Mouse (Mus musculus) hindbrain, embryonic 16.5 days (tissue): ENCODE data around the gene Dnmt3l. TPM values are rescaled to one million over a fixed set of nuclear protein-coding genes. Genes with fewer than 3 reads are reported as not detected.
"Not testable (repeated sequence)": the region's sequence is repeated elsewhere in the genome, so short reads cannot be mapped to it uniquely, and the experiment has no call there.

ENCODE experiments used
- ATAC-seq: fragments of 200-750 bp; cut with Nextera tagmentation; 2 replicates; pipeline ENCODE4 v1.8.0; 2017; ENCODE audit warnings: moderate TSS enrichment, moderate library complexity
- H3K27ac ChIP-seq: fragments of 300-500 bp; sonication (generic); 2 replicates; pipeline ENCODE4 v1.5.1; 2014; ENCODE audit warnings: low read depth, mild to moderate bottlenecking, control low read depth, low read length, moderate library complexity
- H3K27me3 ChIP-seq: fragments of 300-500 bp; sonication (generic); replicated peaks from 2 replicates; pipeline ENCODE4 v1.6.1; 2014; ENCODE audit warnings: low read length; ENCODE audit not compliant: control insufficient read depth, insufficient read depth
- H3K36me3 ChIP-seq: fragments of 300-500 bp; sonication (generic); 2 replicates; pipeline ENCODE4 v1.6.1; 2014; ENCODE audit warnings: mild to moderate bottlenecking, low read length, moderate library complexity, mixed read lengths; ENCODE audit not compliant: control insufficient read depth, insufficient read depth
- H3K4me1 ChIP-seq: fragments of 300-500 bp; sonication (generic); 2 replicates; pipeline ENCODE4 v1.6.1; 2014; ENCODE audit warnings: low read depth, low read length; ENCODE audit not compliant: control insufficient read depth, insufficient read depth
- H3K4me2 ChIP-seq: fragments of 300-500 bp; sonication (generic); 2 replicates; pipeline ENCODE4 v1.6.1; 2014; ENCODE audit warnings: mild to moderate bottlenecking, low read length, control low read depth, moderate library complexity
- H3K4me3 ChIP-seq: fragments of 300-500 bp; sonication (generic); 2 replicates; pipeline ENCODE4 v1.5.1; 2014; ENCODE audit warnings: mild to moderate bottlenecking, low read length, control low read depth, moderate library complexity
- H3K9ac ChIP-seq: fragments of 300-500 bp; sonication (generic); 2 replicates; pipeline ENCODE4 v1.6.1; 2014; ENCODE audit warnings: low read depth, mild to moderate bottlenecking, control low read depth, low read length, moderate library complexity
- H3K9me3 ChIP-seq: fragments of 300-500 bp; sonication (generic); 2 replicates; pipeline ENCODE4 v1.6.1; 2014; ENCODE audit warnings: mild to moderate bottlenecking, low read length, moderate library complexity; ENCODE audit not compliant: control insufficient read depth
- WGBS: fragments of 180-500 bp; shearing (Covaris S2); extraction: QIAGEN DNeasy Blood & Tissue Kit; methylation state at CpG from one replicate; pipeline ENCODE4 v1.1.7; 2014; 5-methylcytosine and 5-hydroxymethylcytosine counted together
- polyA plus RNA-seq: library from polyadenylated mRNA; unstranded; fragments of >200 nt; fragmentation: Nextera tagmentation; extraction: Ambion mirVana; gene quantifications from 2 replicates; pipeline ENCODE4 v1.2.1, GENCODE M21; 2015

The Dnmt3l gene
- polyA plus RNA-seq, 1 experiment from 2014 or later: not detected

GRCm38 (mm10) chr10:78087101-78087511, 45.4 kb downstream of the Dnmt3l start:
- no peak for ATAC-seq
- Histone ChIP-seq H3K9ac (no peak overlapping the region), H3K27me3 (no peaks in the 10 kb centered on the region), H3K27ac (no peak overlapping the region), H3K4me3 (no peak overlapping the region), H3K9me3 (no peaks in the 10 kb centered on the region), H3K36me3 (no peaks in the 10 kb centered on the region), H3K4me1 (no peaks in the 10 kb centered on the region), H3K4me2 (no peak overlapping the region)
- 82% methylated on average over 6 of the region's 6 CpGs for WGBS

- WGBS: 60% methylated on average over 6 of the region's 6 CpGs
- H3K27me3 ChIP-seq: no peaks in the 10 kb centered on the region
- no peak for ATAC-seq
- no peak overlapping the region for H3K27ac ChIP-seq
- H3K36me3 ChIP-seq: no peaks in the 10 kb centered on the region
- no peak overlapping the region for H3K4me2 ChIP-seq
- H3K4me3 ChIP-seq: no peak overlapping the region
- H3K9ac ChIP-seq: no peak overlapping the region
- H3K9me3 ChIP-seq: no peaks in the 10 kb centered on the region
- no peaks in the 10 kb centered on the region for H3K4me1 ChIP-seq
These were observed 48.5 kb downstream of the Dnmt3l start for GRCm38 (mm10) chr10:78090246-78090645.

GRCm38 (mm10) chr10:78090706-78091491, 49.2 kb downstream of the Dnmt3l start:
- Histone ChIP-seq H3K27me3 (no peaks in the 10 kb centered on the region), H3K4me3 (no peak overlapping the region), H3K4me1 (no peaks in the 10 kb centered on the region), H3K9ac (no peak overlapping the region), H3K4me2 (no peak overlapping the region), H3K27ac (no peak overlapping the region), H3K36me3 (no peaks in the 10 kb centered on the region), H3K9me3 (no peaks in the 10 kb centered on the region)
- 90% methylated on average over 4 of the region's 4 CpGs for WGBS
- ATAC-seq: no peak

GRCm38 (mm10) chr10:78091865-78092724, 50.3 kb downstream of the Dnmt3l start:
- no peak overlapping the region for H3K4me2 ChIP-seq
- no peaks in the 10 kb centered on the region for H3K36me3 ChIP-seq
- H3K27me3 ChIP-seq: no peaks in the 10 kb centered on the region
- H3K9ac ChIP-seq: no peak overlapping the region
- no peak overlapping the region for H3K4me3 ChIP-seq
- no peaks in the 10 kb centered on the region for H3K4me1 ChIP-seq
- H3K9me3 ChIP-seq: no peaks in the 10 kb centered on the region
- WGBS: 89% methylated on average over 23 of the region's 23 CpGs
- no peak for ATAC-seq
- no peak overlapping the region for H3K27ac ChIP-seq

GRCm38 (mm10) chr10:78092725-78093029, 50.9 kb downstream of the Dnmt3l start:
- Histone ChIP-seq H3K27me3 (no peaks in the 10 kb centered on the region), H3K4me1 (no peaks in the 10 kb centered on the region), H3K27ac (no peak overlapping the region), H3K9ac (no peak overlapping the region), H3K4me2 (no peak overlapping the region), H3K36me3 (no peaks in the 10 kb centered on the region), H3K9me3 (no peaks in the 10 kb centered on the region), H3K4me3 (no peak overlapping the region)
- no peak for ATAC-seq
- 85% methylated on average over 13 of the region's 13 CpGs for WGBS

- no peak overlapping the region for H3K9ac ChIP-seq
- H3K36me3 ChIP-seq: no peaks in the 10 kb centered on the region
- H3K27me3 ChIP-seq: no peaks in the 10 kb centered on the region
- no peak overlapping the region for H3K4me3 ChIP-seq
- no peaks in the 10 kb centered on the region for H3K9me3 ChIP-seq
- no peaks in the 10 kb centered on the region for H3K4me1 ChIP-seq
- no peak for ATAC-seq
- no peak overlapping the region for H3K27ac ChIP-seq
- H3K4me2 ChIP-seq: no peak overlapping the region
These were observed 53.5 kb downstream of the Dnmt3l start for GRCm38 (mm10) chr10:78095221-78095620.

GRCm38 (mm10) chr10:78095954-78096931, 54.5 kb downstream of the Dnmt3l start:
- H3K9me3 ChIP-seq: no peaks in the 10 kb centered on the region
- H3K27me3 ChIP-seq: no peaks in the 10 kb centered on the region
- H3K4me2 ChIP-seq: no peak overlapping the region
- H3K4me1 ChIP-seq: peaks cover 1% of the 10 kb centered on the region; the same call in 1 of the 2 replicates
- no peak overlapping the region for H3K27ac ChIP-seq
- WGBS: 87% methylated on average over 5 of the region's 5 CpGs
- no peak for ATAC-seq
- no peak overlapping the region for H3K9ac ChIP-seq
- no peaks in the 10 kb centered on the region for H3K36me3 ChIP-seq
- no peak overlapping the region for H3K4me3 ChIP-seq

GRCm38 (mm10) chr10:78099860-78100259, 58.1 kb downstream of the Dnmt3l start:
- H3K36me3 ChIP-seq, H3K4me3 ChIP-seq, H3K9me3 ChIP-seq, H3K9ac ChIP-seq, H3K27me3 ChIP-seq, H3K4me2 ChIP-seq, ATAC-seq, H3K4me1 ChIP-seq, H3K27ac ChIP-seq: not testable (repeated sequence)
